Mouse (Mus musculus): ENCODE results near the gene Ube2l3.
"Not testable (repeated sequence)": the region's sequence is repeated elsewhere in the genome, so short reads cannot be mapped to it uniquely, and the experiment has no call there.

Gene Ube2l3

DNA sequence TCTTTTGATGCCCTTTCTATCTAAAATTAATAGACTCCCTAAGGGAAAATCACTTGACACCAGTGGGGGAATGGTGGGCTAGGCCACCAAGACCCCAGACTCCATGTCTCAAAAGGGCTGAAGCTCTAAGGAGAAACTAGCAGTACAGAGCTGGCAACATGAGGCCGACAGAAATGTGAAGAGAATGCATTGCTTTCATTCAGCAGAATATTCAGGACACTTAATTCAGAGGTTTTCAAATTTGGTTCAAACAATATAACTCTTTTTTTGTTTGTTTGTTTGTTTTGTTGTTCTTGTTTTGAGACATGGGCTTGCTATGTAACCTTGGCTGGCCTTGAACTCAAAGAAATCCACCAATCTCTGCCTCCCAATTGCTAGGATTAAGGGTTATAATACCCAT lies at the start of gene Ube2l3:
Ube2l3 (minus strand) TSS at position 101 of the 400 bp plus-strand sequence.
- DNase-seq (ENCODE audit: low spot score in 2 of 2): no peak

DNA sequence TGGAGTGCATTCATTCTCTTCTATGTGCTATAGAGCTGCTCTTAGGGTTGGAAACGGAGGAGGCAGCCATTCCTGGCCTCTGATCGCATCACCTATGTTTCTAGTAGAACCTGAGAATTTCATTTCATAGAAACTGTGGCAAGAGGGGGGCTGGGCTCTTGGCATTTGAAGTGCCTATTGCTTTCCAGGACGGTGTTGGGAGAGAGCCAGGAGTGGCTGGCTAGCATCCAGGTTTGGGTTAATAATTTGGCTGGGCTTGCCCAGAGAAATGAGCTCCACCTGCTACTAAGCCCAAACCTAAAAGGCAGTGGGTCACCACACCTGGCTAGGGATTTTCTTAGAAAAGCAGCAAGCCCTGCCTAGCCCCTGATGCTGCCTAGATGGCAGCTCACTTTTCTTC lies 49.1 kb upstream of the Ube2l3 start:
- peak; percentile 63 to 90 for DNase-seq (ENCODE audit: low spot score in 2 of 2)

DNA sequence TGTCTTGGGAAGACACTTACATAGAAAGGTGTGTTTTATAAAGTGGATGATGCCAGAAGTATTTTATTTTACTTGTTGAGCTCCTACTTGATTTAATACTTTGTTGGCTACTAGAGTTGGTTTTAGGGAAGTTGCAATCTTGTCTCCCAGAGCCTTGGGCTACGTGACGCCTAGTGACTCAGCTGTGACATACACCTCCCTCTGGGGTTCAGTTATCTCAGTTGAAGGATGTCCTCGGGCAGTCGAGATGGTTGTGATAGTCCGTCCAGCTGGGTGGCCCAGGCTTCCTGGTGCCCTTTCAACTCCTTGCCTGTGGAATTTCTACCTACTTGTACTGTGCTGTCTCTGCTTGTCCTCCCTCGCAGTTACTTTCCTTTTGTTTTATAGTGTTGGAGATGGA lies 46.7 kb upstream of the Ube2l3 start:
- DNase-seq (ENCODE audit: low spot score in 2 of 2): no peak

DNA sequence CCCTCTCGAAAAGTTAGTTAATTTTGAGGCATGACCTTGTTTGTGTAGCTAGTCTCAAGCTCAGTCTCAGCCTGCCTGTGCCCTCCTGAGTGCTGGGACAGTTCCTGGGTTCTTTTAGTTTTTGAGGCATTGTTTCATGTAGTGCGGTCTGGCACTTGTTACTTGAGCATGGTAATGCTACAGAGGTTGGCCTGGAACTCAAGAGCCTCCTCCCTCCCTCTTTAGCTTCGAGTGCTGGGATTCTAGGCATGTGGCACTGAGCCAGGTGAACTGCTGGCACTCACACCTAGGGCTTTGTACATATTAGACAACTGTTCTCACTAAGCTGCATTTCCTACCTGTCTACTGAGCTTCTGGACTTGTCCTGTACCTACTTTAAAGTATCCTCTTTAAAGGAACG lies 45.3 kb upstream of the Ube2l3 start:
- no peak for DNase-seq (ENCODE audit: low spot score in 2 of 2)

DNA sequence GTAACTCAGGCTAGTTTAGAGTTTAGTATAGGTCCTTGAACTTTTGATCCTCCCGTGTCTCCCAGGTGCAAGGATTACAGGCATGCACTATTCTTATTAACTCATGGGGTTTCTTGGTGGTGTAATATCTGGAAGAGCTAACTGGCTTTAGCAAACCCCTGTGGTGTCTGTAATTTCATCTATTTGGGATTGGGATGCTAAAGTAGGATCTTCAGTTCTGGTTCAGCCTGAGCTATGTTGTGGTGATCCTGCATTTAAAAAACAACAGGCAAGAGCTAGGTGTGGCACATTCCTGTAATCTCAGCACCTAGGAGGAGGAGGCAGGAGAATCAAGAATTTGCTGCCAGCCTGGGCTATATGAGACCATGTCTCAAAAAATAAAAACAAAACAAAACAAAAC lies 42.5 kb upstream of the Ube2l3 start:
- DNase-seq (ENCODE audit: low spot score in 2 of 2): no peak

DNA sequence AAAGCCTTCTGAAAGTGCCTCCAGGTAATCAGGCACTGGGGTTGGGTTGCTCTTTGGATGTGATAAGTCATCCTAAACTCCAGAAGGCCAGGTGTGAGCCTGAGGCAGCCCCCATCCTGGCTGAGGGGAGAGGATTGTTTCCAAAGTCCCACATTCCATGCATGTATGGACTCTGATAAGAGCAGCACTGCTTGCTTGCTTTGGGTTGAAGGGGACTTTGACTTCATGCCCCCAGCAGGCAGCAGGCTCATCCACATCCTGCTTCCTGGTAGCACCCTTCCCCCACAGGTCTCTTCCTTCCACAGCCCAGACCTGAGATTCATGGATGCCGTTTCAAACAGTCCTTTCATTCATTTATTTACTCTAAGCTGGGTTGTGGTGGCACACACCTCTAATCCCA lies 41.3 kb upstream of the Ube2l3 start:
- no peak for DNase-seq (ENCODE audit: low spot score in 2 of 2)

DNA sequence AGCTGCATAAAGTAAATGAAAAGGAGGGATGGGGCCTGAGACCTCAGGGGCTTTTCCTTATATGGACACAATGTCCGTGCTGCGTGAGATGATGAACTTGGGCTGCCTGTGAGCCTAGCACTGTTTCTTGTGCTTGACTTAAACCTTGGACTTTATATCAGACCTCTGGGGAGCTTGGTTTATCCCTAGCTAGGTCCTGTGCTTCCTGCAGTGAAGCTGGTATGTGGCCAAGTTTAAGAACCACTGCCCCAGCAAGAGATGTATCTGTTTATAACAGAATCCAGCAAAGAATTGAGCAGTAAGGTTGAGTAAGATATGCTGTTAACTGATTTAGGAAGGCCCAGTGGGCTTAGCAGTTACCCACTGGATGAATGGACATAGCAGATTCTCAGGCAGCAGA lies 37.0 kb upstream of the Ube2l3 start:
- no peak for DNase-seq (ENCODE audit: low spot score in 2 of 2)

DNA sequence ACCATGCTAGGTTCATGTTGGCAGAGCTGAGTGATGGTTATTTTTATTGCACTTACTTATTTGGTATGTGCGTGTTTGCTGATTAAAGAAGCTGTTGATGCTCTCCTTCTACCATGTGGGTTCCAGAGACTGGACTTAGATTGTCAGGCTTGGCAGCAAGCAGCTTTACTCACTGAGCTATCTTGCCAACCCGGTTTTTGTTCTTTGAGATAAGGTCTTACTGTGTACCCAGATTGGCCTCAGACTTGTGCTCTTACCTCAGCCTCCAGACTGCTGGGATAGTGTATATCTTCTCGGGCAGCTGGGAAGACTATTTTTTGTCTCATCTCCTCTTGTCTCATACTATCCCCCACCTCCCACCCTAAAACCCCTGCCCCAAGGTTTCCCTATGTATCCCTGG lies 35.2 kb upstream of the Ube2l3 start:
- DNase-seq (ENCODE audit: low spot score in 2 of 2): no peak

DNA sequence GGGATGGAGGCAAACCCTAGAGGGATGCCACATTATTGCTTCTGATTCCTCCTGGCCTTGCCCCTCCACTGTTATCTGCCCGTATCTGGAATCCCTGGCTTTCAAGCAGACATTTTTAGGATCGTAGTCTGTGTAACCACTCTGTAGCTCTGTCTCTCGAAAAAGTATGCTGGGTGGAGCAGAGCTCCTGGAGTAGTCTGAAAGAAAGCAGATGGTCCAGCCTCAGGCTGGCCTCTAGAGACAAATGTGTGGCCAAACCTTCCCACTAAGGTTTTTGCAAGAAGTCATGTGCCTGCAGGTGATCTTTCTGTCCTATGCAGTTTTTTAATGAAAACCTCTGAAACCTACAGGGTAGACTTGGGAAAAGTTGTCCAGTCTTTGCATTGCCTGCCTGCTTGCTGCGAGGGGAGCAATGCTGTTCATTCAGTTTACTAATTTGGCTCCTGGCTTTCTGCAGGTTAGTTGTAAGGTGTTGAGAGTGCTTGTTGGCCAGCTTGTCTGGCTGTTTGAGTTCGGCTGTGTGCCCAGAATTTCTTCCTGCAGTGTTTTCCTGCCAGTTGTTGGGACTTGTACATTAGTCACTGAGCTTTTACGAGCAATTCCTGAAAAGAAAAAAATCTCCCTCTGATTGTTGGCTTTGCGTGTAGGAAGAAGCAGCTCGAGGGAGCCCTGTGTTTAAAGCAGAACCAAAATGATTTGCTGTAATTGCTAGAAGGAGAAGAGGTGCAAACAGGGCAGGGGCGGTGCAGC lies 32.6 kb upstream of the Ube2l3 start:
- DNase-seq (ENCODE audit: low spot score in 2 of 2): no peak

DNA sequence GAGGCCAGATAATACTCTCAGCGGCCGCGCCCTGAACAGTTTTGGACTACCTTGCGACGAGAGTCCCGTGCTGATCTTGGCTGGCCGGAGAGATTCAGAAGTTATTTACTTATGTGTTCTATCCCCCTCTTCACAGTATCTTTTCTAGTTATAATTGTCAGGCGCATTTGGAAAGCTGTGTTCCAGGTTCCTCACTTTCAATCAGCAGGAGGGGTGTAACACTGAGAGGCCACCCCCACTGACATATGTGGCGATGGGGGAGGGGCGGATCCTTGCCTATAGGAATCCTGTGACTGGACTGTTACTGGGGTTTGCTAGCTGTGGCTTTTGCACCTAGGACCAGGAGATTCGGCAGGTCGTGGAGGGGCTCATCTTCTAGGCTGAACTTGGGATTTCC lies 32.0 kb upstream of the Ube2l3 start:
- DNase-seq (ENCODE audit: low spot score in 2 of 2): peak in 1 of 2 experiments; percentile 38

DNA sequence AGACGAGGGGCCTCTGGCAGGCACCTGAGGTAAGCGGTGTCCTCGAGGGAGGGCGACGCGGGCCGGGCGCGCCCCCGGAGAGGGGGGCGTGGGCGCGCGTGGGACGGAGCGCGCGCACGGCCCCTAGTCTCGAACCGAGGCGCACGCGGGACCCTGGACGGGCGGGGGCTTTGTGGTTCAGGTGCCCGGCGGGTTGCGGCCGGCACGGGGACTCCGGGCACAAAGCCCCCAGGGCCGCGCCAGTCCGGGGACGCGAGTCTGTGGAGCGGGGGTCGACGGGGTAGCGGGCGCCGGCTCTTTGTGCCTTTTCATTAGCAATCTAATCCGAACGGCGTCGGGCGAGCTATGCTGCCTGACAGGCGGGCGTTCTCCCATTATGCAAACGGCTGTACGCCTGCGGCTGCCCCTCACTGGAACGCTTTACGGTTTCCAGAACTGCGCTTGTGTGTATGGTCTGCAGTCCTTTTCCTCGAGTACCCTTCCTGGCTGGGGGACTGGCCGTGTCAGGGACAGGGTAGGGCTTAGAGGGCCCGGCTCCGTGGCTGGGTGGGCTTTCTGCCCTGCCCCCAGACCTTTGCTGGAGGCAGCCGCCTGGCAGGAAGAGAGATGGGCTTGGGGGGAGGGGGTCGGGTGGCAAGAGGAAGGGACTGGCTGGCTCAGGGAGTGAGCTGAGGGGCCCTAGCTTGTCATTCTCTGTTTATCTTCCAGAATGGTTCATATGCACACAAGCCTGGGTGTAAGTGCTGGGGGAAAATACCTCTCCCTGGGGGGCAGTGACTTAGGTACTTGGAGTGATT lies 31.5 kb upstream of the Ube2l3 start:
- peak in 1 of 2 experiments; percentile 49 for DNase-seq (ENCODE audit: low spot score in 2 of 2)

DNA sequence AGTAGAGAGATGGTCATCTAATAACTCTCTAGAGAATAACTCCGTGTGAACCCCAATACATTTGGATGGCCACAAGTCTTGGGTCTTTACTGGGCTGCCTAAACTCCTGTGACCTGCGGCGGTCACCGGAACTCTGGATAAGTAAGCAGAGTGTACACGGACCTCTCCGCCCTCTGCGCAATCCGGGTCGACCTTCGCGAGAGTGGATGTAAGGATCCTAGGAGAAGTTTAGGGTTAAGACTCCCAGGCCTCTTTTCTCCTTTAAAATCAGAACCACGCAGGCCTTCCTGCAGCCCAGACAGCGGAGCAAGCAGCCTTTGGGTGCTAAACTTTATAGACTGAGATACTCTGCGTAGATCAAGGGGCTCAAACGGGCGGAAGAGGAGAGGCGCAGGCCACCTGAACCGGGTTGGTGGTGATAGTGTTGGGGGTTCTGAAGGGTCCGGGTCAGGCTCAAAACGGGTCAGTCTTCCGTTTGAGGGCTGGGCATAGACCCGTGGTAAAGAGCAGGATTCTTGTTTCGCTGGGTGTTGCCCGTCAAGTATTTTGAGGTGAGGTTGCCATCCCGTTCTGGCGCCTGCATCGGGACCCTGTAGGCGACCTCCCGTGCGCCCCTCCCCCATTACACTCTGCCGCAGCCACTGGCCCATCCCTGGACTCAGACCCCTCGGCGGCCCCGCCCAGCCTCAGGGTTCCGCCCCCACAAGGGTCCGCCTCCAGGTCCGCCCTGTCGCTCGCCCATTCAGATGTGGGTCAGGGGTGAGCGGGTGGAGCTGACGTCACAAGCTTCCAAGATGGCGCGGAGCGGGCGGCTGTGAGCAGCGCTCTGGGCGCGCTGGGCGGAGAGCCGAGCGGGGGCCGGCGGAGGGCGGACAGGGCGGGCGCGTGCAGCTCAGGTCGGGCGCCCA lies 30.6 kb upstream of the Ube2l3 start, which contains the start of gene Hic2:
Hic2 (plus strand) TSS at position 779 of the 908 bp plus-strand sequence.
- peak; percentile 82 to 91 for DNase-seq (ENCODE audit: low spot score in 2 of 2)

DNA sequence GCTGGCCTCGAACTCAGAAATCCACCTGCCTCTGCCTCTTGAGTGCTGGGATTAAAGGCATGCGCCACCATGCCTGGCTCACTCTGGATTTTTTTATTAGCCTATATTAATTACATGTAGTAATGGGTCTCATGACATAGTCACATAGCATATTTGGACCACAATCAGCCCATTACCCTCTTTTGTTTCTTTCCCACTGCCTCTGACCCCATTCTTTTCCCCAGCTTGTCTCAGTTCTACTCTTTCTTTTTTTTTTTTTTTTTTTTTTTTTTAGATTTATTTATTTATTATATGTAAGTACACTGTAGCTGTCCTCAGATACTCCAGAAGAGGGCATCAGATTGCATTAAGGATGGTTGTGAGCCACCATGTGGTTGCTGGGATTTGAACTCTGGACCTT lies 29.1 kb upstream of the Ube2l3 start:
- not testable (repeated sequence) for DNase-seq (ENCODE audit: low spot score in 2 of 2)

DNA sequence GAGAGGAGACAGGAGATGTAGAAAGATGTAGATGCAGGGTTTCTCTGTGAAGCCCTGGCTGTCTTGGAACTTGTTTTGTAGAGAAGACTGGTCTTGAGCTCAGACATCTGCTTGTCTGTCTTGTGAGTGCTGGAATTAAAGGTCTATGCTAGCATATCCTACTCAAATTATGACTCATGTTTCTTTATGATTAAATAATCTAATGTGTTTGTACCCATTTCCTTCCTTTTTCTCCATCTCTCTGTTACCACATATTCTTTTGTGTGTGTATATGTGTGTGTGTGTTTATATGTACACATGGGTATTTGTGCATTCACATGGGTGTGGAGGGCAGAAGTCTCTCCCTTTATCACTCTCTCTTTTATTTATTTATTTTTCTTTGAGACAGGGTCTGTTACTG lies 24.0 kb upstream of the Ube2l3 start:
- no peak for DNase-seq (ENCODE audit: low spot score in 2 of 2)

DNA sequence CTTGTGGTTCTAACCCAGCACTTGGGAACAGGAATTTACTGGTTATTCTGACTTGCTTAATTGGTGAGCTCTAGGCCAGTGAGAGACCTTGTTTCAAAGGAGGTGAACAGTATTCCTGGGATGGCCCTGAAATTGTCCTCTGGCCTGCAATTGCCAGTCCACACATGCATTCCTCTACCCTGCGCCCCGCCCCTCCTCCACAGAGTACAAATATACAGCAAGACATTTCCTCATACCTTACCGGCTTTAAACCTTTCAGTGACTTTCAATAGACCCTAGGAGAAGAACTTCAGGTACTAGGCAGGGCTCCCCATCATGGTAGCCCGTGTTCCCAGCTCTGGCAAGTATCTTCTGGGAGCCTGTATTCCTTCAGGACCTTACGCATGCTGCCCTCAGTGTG lies 23.1 kb upstream of the Ube2l3 start:
- no peak for DNase-seq (ENCODE audit: low spot score in 2 of 2)

DNA sequence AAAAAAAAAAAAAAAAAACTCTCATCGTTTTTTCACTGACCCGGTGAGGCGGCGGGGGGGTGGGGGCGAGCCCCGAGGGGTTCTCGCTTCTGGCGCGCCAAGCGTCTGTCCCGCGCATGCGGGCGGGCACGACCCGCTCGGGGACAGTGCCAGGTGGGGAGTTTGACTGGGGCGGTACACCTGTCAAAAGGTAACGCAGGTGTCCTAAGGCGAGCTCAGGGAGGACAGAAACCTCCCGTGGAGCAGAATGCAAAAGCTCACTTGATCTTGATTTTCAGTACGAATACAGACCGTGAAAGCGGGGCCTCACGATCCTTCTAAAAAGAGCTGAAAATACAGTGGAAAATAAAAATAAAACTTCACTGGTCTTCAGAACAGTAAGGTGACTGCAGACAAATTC lies 19.7 kb upstream of the Ube2l3 start:
- DNase-seq (ENCODE audit: low spot score in 2 of 2): peak; percentile 99 to 100

DNA sequence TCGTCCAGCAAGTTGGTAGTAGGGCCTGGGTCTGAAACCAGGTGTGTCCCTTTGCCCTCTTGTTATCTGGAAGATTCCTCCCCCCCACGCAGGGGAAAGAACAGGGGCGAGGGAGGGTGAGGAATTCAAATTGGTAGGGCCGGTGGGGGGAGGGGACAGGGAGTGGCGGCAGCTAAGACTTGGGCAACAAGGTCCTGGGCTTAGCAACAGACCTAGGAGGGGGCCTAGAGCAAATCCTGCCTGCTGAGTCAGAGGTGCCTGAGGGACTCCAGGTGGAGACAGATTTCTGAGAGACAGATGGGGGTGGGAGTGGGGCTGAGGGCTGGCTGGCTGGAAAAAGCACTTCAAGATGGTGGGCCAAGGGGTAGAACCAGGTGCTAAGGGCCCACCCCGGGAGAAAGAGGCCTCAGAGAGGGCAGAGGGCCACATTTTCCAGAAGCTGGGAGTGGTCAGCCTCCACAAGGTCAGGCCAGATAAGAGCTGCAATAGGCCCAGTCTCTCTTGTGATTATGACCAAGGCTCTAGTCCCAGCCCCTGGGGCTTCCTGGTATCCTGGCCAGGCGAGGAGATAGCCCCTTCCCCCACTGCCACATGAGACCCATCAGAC lies 17.8 kb upstream of the Ube2l3 start:
- DNase-seq (ENCODE audit: low spot score in 2 of 2): no peak

DNA sequence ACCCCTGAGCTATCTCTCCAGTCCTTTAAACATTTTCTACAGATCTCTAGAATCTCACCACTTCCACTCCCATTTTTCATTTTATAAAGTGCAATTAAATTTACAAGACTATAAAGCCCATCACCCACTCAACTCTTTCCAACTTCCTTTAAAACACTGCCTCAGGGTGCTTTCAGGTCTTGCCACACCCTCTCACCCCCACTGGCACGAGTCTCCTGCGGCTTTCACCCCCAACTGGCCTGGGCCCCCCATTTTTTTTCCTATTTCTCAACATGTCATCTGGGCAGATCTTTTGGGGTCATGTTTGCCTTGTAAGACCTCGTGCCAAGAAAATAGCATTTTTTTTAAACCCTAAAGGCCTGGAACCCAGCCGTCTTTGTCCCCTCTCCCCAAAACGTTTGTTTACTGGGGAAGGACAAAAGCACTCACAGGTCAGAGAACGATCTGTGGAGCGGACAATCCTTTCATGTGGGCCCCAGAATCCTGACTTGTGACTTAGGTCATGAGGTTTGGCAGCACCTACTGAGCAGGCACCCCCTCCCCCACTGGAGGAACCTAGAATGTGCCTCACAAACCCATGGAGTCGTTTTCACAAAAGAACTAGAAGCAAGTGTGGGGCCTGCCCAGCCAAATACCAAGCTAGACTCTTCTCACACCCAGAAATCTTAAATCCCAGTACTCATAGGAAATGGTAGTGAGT lies 14.6 kb upstream of the Ube2l3 start:
- DNase-seq (ENCODE audit: low spot score in 2 of 2): no peak

DNA sequence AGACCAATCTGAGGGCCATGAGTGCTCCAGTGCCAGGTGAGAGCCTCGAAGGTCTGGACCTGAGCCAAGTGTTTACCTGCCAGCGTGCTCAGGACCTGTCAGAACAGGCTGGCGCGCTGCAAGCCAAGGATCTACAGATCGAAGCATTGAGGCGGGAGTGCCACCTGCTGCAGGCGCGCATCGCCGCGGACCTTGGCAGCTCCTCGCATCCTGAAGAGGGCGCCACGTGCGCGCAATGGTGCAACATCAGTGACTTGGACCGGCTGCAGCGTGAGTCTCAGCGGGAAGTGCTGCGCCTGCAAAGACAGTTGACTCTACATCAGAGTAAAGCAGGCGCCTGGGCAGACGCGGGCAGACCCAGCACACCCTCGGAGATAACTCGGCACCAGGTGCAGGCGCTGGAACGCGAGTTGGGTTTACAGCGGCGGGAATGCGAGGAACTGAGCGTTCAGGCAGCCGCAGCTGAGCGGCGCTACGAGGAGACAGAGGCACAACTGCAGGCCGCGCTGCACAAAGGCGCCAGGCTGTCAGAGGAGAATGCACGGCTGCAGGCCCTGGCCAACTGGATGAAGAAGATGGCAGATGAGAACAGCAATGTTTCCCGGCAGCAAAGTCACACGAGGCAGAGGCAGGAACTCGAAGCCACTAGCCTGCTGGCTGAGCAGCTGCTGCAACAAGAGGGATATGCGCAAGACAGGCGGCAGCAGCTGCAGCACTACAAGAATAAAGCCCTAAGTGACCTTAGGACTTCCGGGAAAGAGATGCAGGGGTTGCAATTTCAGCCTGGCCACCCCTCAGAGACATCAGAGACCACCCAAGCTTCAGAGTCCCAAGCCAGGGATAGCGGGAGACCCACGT lies 7.8 kb upstream of the Ube2l3 start:
- DNase-seq (ENCODE audit: low spot score in 2 of 2): peak; percentile 82 to 93

DNA sequence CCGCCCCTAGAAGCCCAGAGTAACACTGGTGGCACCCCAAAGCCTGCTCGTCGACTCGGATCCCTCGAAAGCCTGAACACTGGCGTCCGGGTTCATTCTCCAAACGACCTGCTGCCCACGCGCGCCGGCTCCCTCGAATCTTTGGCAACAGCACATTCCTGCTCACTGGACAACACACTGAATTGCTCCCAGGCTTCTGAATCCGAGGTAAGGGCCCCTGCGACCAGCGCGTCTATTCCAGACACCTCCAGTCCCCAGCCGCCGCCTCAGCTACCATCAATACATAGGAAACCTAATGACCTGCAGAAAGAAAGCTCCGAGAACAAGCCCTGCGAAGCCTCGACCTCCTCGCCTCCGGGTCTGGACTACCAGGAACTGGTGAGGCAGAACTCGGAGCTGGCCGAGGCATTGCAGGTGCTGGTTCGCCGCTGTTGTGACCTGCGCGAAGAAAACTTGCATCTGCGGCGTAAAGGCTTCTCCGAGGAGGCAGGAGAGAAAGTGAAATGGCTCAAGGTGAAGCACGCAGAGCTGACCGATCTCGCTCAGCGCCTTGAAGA lies 7.0 kb upstream of the Ube2l3 start:
- DNase-seq (ENCODE audit: low spot score in 2 of 2): no peak

Measured in cerebellum, postnatal 4 days (tissue).